Mouse (Mus musculus) ES-E14 (cell line): ENCODE measurements around the gene Pld6.

Experiments used
- HCFC1 ChIP-seq: IDR thresholded peaks from 2 replicates; pipeline ENCODE4 v1.6.1; 2012; ENCODE audit warnings: low read length, inconsistent platforms, borderline replicate concordance; ENCODE audit not compliant: insufficient read depth
- MAFK ChIP-seq: IDR thresholded peaks from 2 replicates; pipeline ENCODE4 v1.6.1; 2014; ENCODE audit warnings: mild to moderate bottlenecking, low read depth, low read length, inconsistent platforms; ENCODE audit not compliant: insufficient read depth
- ZC3H11A ChIP-seq: IDR thresholded peaks from 2 replicates; pipeline ENCODE4 v1.6.1; 2012; ENCODE audit warnings: low read depth, mild to moderate bottlenecking, inconsistent platforms, low read length, borderline replicate concordance
- ZNF384 ChIP-seq: IDR thresholded peaks from 2 replicates; pipeline ENCODE4 v1.6.1; 2012; ENCODE audit warnings: low read depth, low read length, inconsistent platforms

- no peak for TF ChIP-seq ZC3H11A
- no peak for TF ChIP-seq MAFK
- no peak for TF ChIP-seq HCFC1
- TF ChIP-seq ZNF384: no peak
These were observed 44.1 kb downstream of the Pld6 start for GRCm38 (mm10) chr11:59743307-59743706.
